Mouse (Mus musculus) brain, embryonic 14.5 days (tissue): ENCODE data around the gene Tapt1.

ENCODE experiments used
- CTCF ChIP-seq: fragments of 200-500 bp; IDR thresholded peaks from 2 replicates; pipeline ENCODE4 v1.5.1; 2012; ENCODE audit warnings: inconsistent platforms, mild to moderate bottlenecking, moderate library complexity, borderline replicate concordance; ENCODE audit not compliant: insufficient read depth, insufficient read length; ENCODE audit errors: extremely low read depth
- POLR2A ChIP-seq: fragments of 200-500 bp; IDR thresholded peaks from 2 replicates; pipeline ENCODE4 v1.6.1; 2012; ENCODE audit warnings: mild to moderate bottlenecking, inconsistent platforms, borderline replicate concordance; ENCODE audit not compliant: poor library complexity, insufficient read depth, insufficient read length, severe bottlenecking; ENCODE audit errors: extremely low read depth

DNA sequence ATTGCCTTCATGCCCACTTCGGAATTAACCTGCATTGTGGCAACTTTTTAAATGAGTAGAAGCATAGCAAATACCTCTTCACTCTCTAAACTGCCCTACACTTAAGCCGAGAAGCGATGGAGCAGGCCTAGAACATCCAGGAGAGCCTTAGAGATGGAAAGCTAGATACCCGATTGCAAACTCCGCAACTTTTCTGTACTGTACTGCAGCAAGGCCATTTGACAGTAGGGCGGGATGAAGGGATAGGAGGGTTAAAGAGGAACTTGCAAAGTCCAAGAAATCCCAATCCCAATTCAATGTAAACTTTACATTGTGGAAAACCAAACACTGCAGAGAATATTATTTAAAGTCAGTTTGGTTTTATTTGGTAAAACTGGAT lies 1.0 kb upstream of the Tapt1 start:
- TF ChIP-seq POLR2A, result no peak
- TF ChIP-seq CTCF, result no peak
